Mouse (Mus musculus): Measurements from ENCODE around the gene Ficd. TPM values are rescaled to one million over a fixed set of nuclear protein-coding genes. Genes with fewer than 3 reads are reported as not detected.

Gene Ficd
- polyA plus RNA-seq, 1 experiment from 2014 or later, result 9.2 TPM

DNA sequence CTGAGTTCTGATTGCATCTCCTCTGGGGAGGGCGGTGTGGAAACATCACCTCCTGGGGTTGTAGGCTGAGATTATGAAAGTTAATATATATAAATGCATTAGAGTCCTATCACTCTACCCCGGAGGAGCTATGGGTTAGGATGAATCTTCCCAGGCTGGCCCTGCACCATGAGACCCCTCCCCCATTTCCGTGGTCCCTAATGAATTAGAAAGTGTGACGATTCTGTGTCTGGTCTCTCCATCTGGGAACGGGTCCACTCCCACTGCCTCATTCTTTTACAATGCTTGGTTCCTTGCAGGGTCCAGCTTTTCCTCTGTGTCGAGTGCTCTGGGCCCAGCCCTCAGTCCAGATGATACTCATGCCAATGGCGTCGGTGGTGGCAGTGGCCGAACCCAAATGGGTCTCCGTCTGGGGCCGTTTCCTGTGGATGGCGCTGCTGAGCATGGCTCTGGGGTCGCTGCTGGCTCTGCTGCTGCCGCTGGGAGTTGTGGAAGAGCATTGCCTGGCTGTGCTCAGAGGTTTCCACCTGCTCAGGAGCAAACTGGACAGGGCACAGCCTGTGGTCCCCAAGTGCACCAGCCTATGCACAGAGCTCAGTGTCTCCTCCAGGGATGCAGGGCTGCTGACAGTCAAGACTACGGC is 1.0 kb downstream of the Ficd start:
- H3K9me3 ChIP-seq (ENCODE audit: control insufficient read depth, low read length), result no peaks in the 10 kb centered on the region
- H3K4me1 ChIP-seq (replicated peaks; ENCODE audit: control insufficient read depth, insufficient read depth, low read length), result peaks cover 19% of the 10 kb centered on the region
- peak overlapping the region; percentile 75 for H3K9ac ChIP-seq (replicated peaks; ENCODE audit: low read depth, low read length)
- no peak for ATAC-seq
- no peaks in the 10 kb centered on the region for H3K27me3 ChIP-seq (replicated peaks; ENCODE audit: control insufficient read depth, insufficient read depth, low read length)
- H3K4me3 ChIP-seq (replicated peaks; ENCODE audit: low read length), result peak overlapping the region; percentile 73
- 40% methylated on average over 15 of the region's 15 CpGs for WGBS
- H3K36me3 ChIP-seq (ENCODE audit: control insufficient read depth, insufficient read depth), result peaks cover 15% of the 10 kb centered on the region
- H3K4me2 ChIP-seq (ENCODE audit: low read length), result peak overlapping the region; percentile 85
- H3K27ac ChIP-seq (ENCODE audit: low read length), result no peak overlapping the region

DNA sequence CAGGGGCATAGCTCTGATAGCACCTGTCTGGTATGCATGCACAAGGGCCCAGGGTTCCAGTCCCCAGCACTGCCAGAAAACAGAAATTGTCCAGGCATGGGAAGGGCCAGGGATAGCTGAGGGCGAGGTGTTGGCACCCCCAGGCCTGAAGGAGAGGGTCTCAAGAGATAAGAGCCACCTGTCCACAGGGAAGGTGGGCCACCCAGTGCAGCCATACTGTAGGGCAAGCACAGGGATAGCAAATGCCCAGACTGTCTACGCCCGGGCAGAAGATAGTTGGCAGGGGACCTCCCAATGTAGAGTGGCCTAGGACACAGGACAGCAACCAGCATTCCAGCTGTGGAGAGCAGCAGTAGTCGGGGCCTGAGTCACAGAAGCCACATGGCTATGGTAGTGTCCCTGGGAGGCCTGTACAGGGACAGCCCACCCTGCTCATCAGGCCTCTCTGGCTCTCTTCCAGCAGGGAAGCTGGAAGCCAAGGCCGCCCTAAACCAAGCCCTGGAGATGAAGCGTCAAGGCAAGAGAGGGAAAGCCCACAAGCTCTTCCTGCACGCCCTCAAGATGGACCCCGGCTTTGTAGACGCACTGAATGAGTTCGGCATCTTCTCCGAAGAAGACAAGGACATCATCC is 2.1 kb downstream of the Ficd start:
- Histone ChIP-seq H3K4me2 (ENCODE audit: low read length) (no peak overlapping the region), H3K4me1 (replicated peaks; ENCODE audit: control insufficient read depth, insufficient read depth, low read length) (peaks cover 19% of the 10 kb centered on the region), H3K27me3 (replicated peaks; ENCODE audit: control insufficient read depth, insufficient read depth, low read length) (no peaks in the 10 kb centered on the region), H3K4me3 (replicated peaks; ENCODE audit: low read length) (no peak overlapping the region), H3K9me3 (ENCODE audit: control insufficient read depth, low read length) (no peaks in the 10 kb centered on the region), H3K27ac (ENCODE audit: low read length) (no peak overlapping the region), H3K36me3 (ENCODE audit: control insufficient read depth, insufficient read depth) (peaks cover 24% of the 10 kb centered on the region), H3K9ac (replicated peaks; ENCODE audit: low read depth, low read length) (no peak overlapping the region)
- no peak for ATAC-seq
- WGBS, result 88% methylated on average over 11 of the region's 11 CpGs

DNA sequence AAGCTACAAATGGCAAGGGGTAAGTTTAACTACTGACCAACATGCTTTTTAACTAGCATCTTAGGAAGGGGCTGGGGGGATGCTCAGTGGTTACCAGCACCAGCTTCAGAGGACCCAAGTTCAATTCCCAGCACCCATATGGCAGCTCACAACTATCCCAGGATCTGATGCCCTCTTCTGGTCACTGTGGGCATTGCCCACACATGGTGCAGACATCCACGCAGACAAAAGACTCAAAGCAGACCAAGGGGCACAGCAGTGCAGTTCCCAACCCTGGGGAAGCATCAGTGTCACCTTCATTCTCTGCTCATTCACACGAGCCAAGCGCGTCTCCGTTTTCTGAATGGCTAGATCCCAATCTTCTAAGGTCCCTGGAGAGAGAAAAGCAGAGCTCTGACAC is 12.0 kb downstream of the Ficd start:
- WGBS, result 94% methylated on average over 5 of the region's 5 CpGs
- no peaks in the 10 kb centered on the region for H3K27me3 ChIP-seq (replicated peaks; ENCODE audit: control insufficient read depth, insufficient read depth, low read length)
- H3K4me2 ChIP-seq (ENCODE audit: low read length), result no peak overlapping the region
- no peaks in the 10 kb centered on the region for H3K9me3 ChIP-seq (ENCODE audit: control insufficient read depth, low read length)
- no peak for ATAC-seq
- H3K36me3 ChIP-seq (ENCODE audit: control insufficient read depth, insufficient read depth), result peaks cover 78% of the 10 kb centered on the region
- H3K9ac ChIP-seq (replicated peaks; ENCODE audit: low read depth, low read length), result no peak overlapping the region
- no peaks in the 10 kb centered on the region for H3K4me1 ChIP-seq (replicated peaks; ENCODE audit: control insufficient read depth, insufficient read depth, low read length)
- no peak overlapping the region for H3K27ac ChIP-seq (ENCODE audit: low read length)
- H3K4me3 ChIP-seq (replicated peaks; ENCODE audit: low read length), result no peak overlapping the region

DNA sequence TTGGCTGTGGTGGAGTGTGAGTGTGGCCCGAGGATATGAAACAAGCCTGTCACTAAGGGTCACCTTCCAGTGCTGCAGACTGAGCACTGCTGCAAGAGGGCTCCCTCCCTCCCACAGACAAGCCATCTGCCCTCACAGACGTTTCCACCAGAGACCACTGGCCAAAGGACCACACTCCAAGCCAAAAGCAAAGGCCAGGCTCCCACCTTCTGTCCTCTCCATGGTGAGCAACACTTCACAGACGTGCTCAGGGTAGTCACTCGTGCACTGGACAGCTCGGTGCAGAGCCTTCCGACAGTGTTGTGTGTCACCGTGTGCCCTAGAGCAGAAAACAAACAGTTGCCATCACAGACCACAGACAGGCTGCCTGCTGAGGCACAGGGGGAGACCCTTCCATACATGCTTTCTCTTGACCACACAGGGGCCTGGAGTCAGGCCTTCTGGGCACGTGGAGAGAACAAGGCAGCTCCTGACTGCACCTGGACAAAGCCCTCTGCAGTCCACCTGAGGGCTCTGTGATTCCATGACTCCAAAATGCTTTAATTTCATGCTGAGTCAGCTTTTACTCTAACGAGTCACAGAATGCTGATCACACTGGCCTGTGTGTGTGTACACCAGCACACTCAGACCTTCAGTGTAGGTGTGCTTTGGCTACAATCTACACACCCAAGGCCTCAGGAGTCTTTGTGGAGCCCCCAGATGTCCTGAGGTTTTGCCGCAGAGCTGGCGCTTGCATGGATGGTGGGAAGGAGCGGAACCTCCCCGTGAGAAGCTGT is 13.1 kb downstream of the Ficd start:
- no peaks in the 10 kb centered on the region for H3K9me3 ChIP-seq (ENCODE audit: control insufficient read depth, low read length)
- 95% methylated on average over 13 of the region's 13 CpGs for WGBS
- H3K27ac ChIP-seq (ENCODE audit: low read length), result no peak overlapping the region
- no peaks in the 10 kb centered on the region for H3K4me1 ChIP-seq (replicated peaks; ENCODE audit: control insufficient read depth, insufficient read depth, low read length)
- H3K4me2 ChIP-seq (ENCODE audit: low read length), result no peak overlapping the region
- H3K27me3 ChIP-seq (replicated peaks; ENCODE audit: control insufficient read depth, insufficient read depth, low read length), result no peaks in the 10 kb centered on the region
- H3K4me3 ChIP-seq (replicated peaks; ENCODE audit: low read length), result no peak overlapping the region
- H3K36me3 ChIP-seq (ENCODE audit: control insufficient read depth, insufficient read depth), result peaks cover 73% of the 10 kb centered on the region
- no peak overlapping the region for H3K9ac ChIP-seq (replicated peaks; ENCODE audit: low read depth, low read length)
- no peak for ATAC-seq

GRCm38 (mm10) chr5:113751521-113752157 is 16.0 kb downstream of the Ficd start:
- Histone ChIP-seq H3K4me3 (replicated peaks; ENCODE audit: low read length) (no peak overlapping the region), H3K9me3 (ENCODE audit: control insufficient read depth, low read length) (no peaks in the 10 kb centered on the region), H3K4me1 (replicated peaks; ENCODE audit: control insufficient read depth, insufficient read depth, low read length) (no peaks in the 10 kb centered on the region), H3K36me3 (ENCODE audit: control insufficient read depth, insufficient read depth) (peaks cover 58% of the 10 kb centered on the region), H3K27ac (ENCODE audit: low read length) (no peak overlapping the region), H3K4me2 (ENCODE audit: low read length) (no peak overlapping the region), H3K27me3 (replicated peaks; ENCODE audit: control insufficient read depth, insufficient read depth, low read length) (no peaks in the 10 kb centered on the region), H3K9ac (replicated peaks; ENCODE audit: low read depth, low read length) (no peak overlapping the region)
- 89% methylated on average over 9 of the region's 9 CpGs for WGBS
- ATAC-seq, result no peak

- Histone ChIP-seq H3K4me3 (replicated peaks; ENCODE audit: low read length) (no peak overlapping the region), H3K4me2 (ENCODE audit: low read length) (no peak overlapping the region), H3K36me3 (ENCODE audit: control insufficient read depth, insufficient read depth) (peaks cover 53% of the 10 kb centered on the region), H3K9me3 (ENCODE audit: control insufficient read depth, low read length) (no peaks in the 10 kb centered on the region), H3K27ac (ENCODE audit: low read length) (no peak overlapping the region), H3K4me1 (replicated peaks; ENCODE audit: control insufficient read depth, insufficient read depth, low read length) (no peaks in the 10 kb centered on the region), H3K9ac (replicated peaks; ENCODE audit: low read depth, low read length) (no peak overlapping the region), H3K27me3 (replicated peaks; ENCODE audit: control insufficient read depth, insufficient read depth, low read length) (no peaks in the 10 kb centered on the region)
- no peak for ATAC-seq
- WGBS, result 90% methylated on average over 15 of the region's 15 CpGs
These were observed 19.9 kb downstream of the Ficd start for GRCm38 (mm10) chr5:113755347-113756030.

DNA sequence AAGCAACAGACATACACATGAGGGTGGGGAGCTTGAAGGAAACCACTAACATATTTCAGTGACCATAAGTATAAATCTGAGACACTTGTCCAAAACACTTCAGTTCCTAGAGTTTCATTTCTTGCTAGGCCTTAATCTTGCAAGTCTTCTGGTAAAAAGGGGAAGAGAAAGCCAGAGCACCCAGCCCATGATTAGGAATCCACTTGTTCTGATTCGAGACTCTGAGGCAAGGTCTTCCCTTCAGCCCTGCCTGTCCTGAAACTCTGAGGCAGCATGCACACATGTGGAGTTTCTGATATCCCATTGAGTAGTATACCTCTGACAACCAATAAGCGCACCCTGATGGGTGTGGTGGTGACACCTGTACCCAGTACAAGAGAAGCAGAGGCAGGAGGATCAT is 26.0 kb downstream of the Ficd start:
- Histone ChIP-seq H3K27ac (ENCODE audit: low read length) (no peak overlapping the region), H3K9ac (replicated peaks; ENCODE audit: low read depth, low read length) (no peak overlapping the region), H3K4me2 (ENCODE audit: low read length) (no peak overlapping the region), H3K4me1 (replicated peaks; ENCODE audit: control insufficient read depth, insufficient read depth, low read length) (no peaks in the 10 kb centered on the region), H3K9me3 (ENCODE audit: control insufficient read depth, low read length) (no peaks in the 10 kb centered on the region), H3K27me3 (replicated peaks; ENCODE audit: control insufficient read depth, insufficient read depth, low read length) (no peaks in the 10 kb centered on the region), H3K4me3 (replicated peaks; ENCODE audit: low read length) (no peak overlapping the region), H3K36me3 (ENCODE audit: control insufficient read depth, insufficient read depth) (peaks cover 23% of the 10 kb centered on the region)
- no peak for ATAC-seq
- 94% methylated on average over 2 of the region's 2 CpGs for WGBS

DNA sequence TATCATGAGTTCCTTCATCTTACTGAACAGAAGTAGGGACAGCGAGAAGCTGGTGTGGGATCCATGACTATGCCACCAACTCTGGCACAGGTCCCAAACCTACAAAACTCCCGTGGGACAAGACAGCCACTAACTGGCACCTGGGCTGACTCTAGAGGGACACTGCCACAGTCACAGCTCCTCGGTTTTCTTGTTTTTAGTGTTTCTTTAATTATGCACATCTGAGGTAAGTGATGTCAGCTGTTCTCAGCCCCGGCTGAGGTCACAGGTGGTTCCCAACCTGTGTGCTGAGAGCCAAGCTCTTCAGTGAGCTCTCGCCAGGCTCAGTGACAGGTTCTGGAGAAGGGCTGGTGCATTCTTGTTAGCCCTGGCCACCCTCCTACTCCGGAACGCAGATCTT is 28.8 kb downstream of the Ficd start:
- no peak overlapping the region for H3K9ac ChIP-seq (replicated peaks; ENCODE audit: low read depth, low read length)
- WGBS, result 93% methylated on average over 7 of the region's 7 CpGs
- no peak overlapping the region for H3K4me3 ChIP-seq (replicated peaks; ENCODE audit: low read length)
- no peak overlapping the region for H3K27ac ChIP-seq (ENCODE audit: low read length)
- ATAC-seq, result no peak
- no peak overlapping the region for H3K4me2 ChIP-seq (ENCODE audit: low read length)
- no peaks in the 10 kb centered on the region for H3K27me3 ChIP-seq (replicated peaks; ENCODE audit: control insufficient read depth, insufficient read depth, low read length)
- H3K36me3 ChIP-seq (ENCODE audit: control insufficient read depth, insufficient read depth), result peaks cover 8% of the 10 kb centered on the region
- peaks cover 2% of the 10 kb centered on the region for H3K4me1 ChIP-seq (replicated peaks; ENCODE audit: control insufficient read depth, insufficient read depth, low read length)
- no peaks in the 10 kb centered on the region for H3K9me3 ChIP-seq (ENCODE audit: control insufficient read depth, low read length)

Data from forebrain, embryonic 16.5 days (tissue).